Mouse (Mus musculus) cerebral cortex, adult 2 months (tissue): Measurements from ENCODE around the gene Ankra2.

Experiments
- WGBS: fragments of 180-500 bp; shearing (Covaris S2); methylation state at CpG from one replicate; pipeline ENCODE4 v1.1.7; 2018; 5-methylcytosine and 5-hydroxymethylcytosine counted together

The Ankra2 gene

GRCm38 (mm10) chr13:98262636-98263457 lies at the start of gene Ankra2, which contains the start of gene Utp15:
Gene Ankra2, plus strand, starts transcription at chr13:98263074.
Gene Utp15, minus strand, starts transcription at chr13:98263041.
- WGBS, result under 1% methylated on average over 71 of the region's 71 CpGs

GRCm38 (mm10) chr13:98222848-98223247 lies 40.0 kb upstream of the Ankra2 start:
- 24% methylated on average over 12 of the region's 12 CpGs for WGBS

- WGBS, result 71% methylated on average over 2 of the region's 2 CpGs
These were observed 36.6 kb upstream of the Ankra2 start for GRCm38 (mm10) chr13:98226225-98226624.

GRCm38 (mm10) chr13:98230511-98230910 lies 32.4 kb upstream of the Ankra2 start:
- 94% methylated on average over 1 of the region's 1 CpGs for WGBS

- WGBS, result 29% methylated on average over 6 of the region's 6 CpGs
These were observed 27.4 kb upstream of the Ankra2 start for GRCm38 (mm10) chr13:98235451-98235850.

GRCm38 (mm10) chr13:98239978-98240641 lies 22.8 kb upstream of the Ankra2 start:
- 16% methylated on average over 12 of the region's 12 CpGs for WGBS

- 73% methylated on average over 9 of the region's 9 CpGs for WGBS
These were observed 21.2 kb upstream of the Ankra2 start for GRCm38 (mm10) chr13:98241531-98242282.

GRCm38 (mm10) chr13:98244571-98245350 lies 18.1 kb upstream of the Ankra2 start:
- WGBS, result 69% methylated on average over 5 of the region's 5 CpGs

- WGBS, result 60% methylated on average over 7 of the region's 7 CpGs
These were observed 17.5 kb upstream of the Ankra2 start for GRCm38 (mm10) chr13:98245386-98245785.

- WGBS, result 85% methylated on average over 10 of the region's 10 CpGs
These were observed 13.3 kb upstream of the Ankra2 start for GRCm38 (mm10) chr13:98249594-98249993.

- 36% methylated on average over 9 of the region's 9 CpGs for WGBS
These were observed 8.0 kb upstream of the Ankra2 start for GRCm38 (mm10) chr13:98254921-98255320.

- under 1% methylated on average over 16 of the region's 16 CpGs for WGBS
These were observed 649 bp downstream of the Ankra2 start for GRCm38 (mm10) chr13:98263458-98263987.

- WGBS, result 19% methylated on average over 5 of the region's 5 CpGs
These were observed 1.2 kb downstream of the Ankra2 start for GRCm38 (mm10) chr13:98264111-98264510.

- 93% methylated on average over 9 of the region's 9 CpGs for WGBS
These were observed 11.1 kb downstream of the Ankra2 start for GRCm38 (mm10) chr13:98274023-98274422.

GRCm38 (mm10) chr13:98275646-98276045 lies 12.8 kb downstream of the Ankra2 start:
- WGBS, result 76% methylated on average over 4 of the region's 4 CpGs

GRCm38 (mm10) chr13:98276253-98276652 lies 13.4 kb downstream of the Ankra2 start:
- WGBS, result 91% methylated on average over 7 of the region's 7 CpGs

- 90% methylated on average over 2 of the region's 2 CpGs for WGBS
These were observed 14.6 kb downstream of the Ankra2 start for GRCm38 (mm10) chr13:98277501-98277900.

GRCm38 (mm10) chr13:98279686-98280085 lies 16.8 kb downstream of the Ankra2 start, which contains the start of gene Gm21976:
Gene Gm21976, plus strand, starts transcription at chr13:98279887.
- WGBS, result 94% methylated on average over 5 of the region's 5 CpGs

GRCm38 (mm10) chr13:98280990-98281650 lies 18.2 kb downstream of the Ankra2 start:
- 76% methylated on average over 12 of the region's 12 CpGs for WGBS

- 55% methylated on average over 2 of the region's 2 CpGs for WGBS
These were observed 27.8 kb downstream of the Ankra2 start for GRCm38 (mm10) chr13:98290719-98291118.
